Mouse (Mus musculus) liver, embryonic 13.5 days (tissue): ENCODE data around the gene Wnt9b. TPM values are rescaled to one million over a fixed set of nuclear protein-coding genes. Genes with fewer than 3 reads are reported as not detected.

Experiments used
- ATAC-seq: fragments of 200-750 bp; cut with Nextera tagmentation; 2 replicates; pipeline ENCODE4 v1.8.0; 2017; ENCODE audit warnings: low read depth, mild to moderate bottlenecking, moderate number of reproducible peaks, moderate library complexity
- DNase-seq: peaks from one replicate; pipeline ENCODE4 v3.0.0; 2022
- H3K27ac ChIP-seq: fragments of 300-500 bp; sonication (generic); 2 replicates; pipeline ENCODE4 v1.5.1; 2015; ENCODE audit warnings: moderate library complexity, mild to moderate bottlenecking, inconsistent platforms
- H3K27me3 ChIP-seq: fragments of 300-500 bp; sonication (generic); 2 replicates; pipeline ENCODE4 v1.6.1; 2015; ENCODE audit warnings: mild to moderate bottlenecking, inconsistent platforms
- H3K36me3 ChIP-seq: fragments of 300-500 bp; sonication (generic); 2 replicates; pipeline ENCODE4 v1.6.1; 2015; ENCODE audit warnings: mild to moderate bottlenecking, inconsistent platforms
- H3K4me1 ChIP-seq: fragments of 300-500 bp; sonication (generic); replicated peaks from 2 replicates; pipeline ENCODE4 v1.6.1; 2015; ENCODE audit warnings: inconsistent platforms
- H3K4me2 ChIP-seq: fragments of 300-500 bp; sonication (generic); 2 replicates; pipeline ENCODE4 v1.6.1; 2015; ENCODE audit warnings: inconsistent platforms, mild to moderate bottlenecking, moderate library complexity
- H3K4me3 ChIP-seq: fragments of 300-500 bp; sonication (generic); replicated peaks from 2 replicates; pipeline ENCODE4 v1.5.1; 2015; ENCODE audit warnings: mild to moderate bottlenecking, inconsistent platforms
- H3K9ac ChIP-seq: fragments of 300-500 bp; sonication (generic); 2 replicates; pipeline ENCODE4 v1.6.1; 2015; ENCODE audit warnings: mild to moderate bottlenecking, inconsistent platforms
- H3K9me3 ChIP-seq: fragments of 300-500 bp; sonication (generic); replicated peaks from 2 replicates; pipeline ENCODE4 v1.6.1; 2016; ENCODE audit warnings: inconsistent platforms
- WGBS: fragments of 180-500 bp; shearing (Covaris S2); methylation state at CpG from one replicate; pipeline ENCODE4 v1.1.7; 2015; ENCODE audit not compliant: insufficient replicate concordance; 5-methylcytosine and 5-hydroxymethylcytosine counted together
- polyA plus RNA-seq: library from polyadenylated mRNA; unstranded; fragments of >200 nt; fragmentation: Nextera tagmentation; extraction: Ambion mirVana; gene quantifications from 2 replicates; pipeline ENCODE4 v1.2.1, GENCODE M21; 2015

The Wnt9b gene
- 0.02 TPM in 1 of 2 replicates, not detected in the other for polyA plus RNA-seq

- ATAC-seq (no peak), DNase-seq (no peak)
- peak within 1 kb of the TSS; percentile 63 for H3K4me2 ChIP-seq
- no peak within 1 kb of the TSS for H3K27ac ChIP-seq
- H3K4me1 ChIP-seq, result no peaks in the 10 kb centered on the region
- no peak within 1 kb of the TSS for H3K9ac ChIP-seq
- no peaks in the 10 kb centered on the region for H3K9me3 ChIP-seq
- 2% methylated on average over 53 of the region's 68 CpGs for WGBS
- H3K27me3 ChIP-seq, result peaks cover 83% of the 10 kb centered on the region
- peak within 1 kb of the TSS; percentile 46 for H3K4me3 ChIP-seq
- H3K36me3 ChIP-seq, result no peaks in the 10 kb centered on the region
Observed at GRCm38 (mm10) chr11:103749306-103750089, at the start of gene Wnt9b. Wnt9b (minus strand) TSS chr11:103749821.

- Histone ChIP-seq H3K4me3 (no peak overlapping the region), H3K9ac (no peak overlapping the region), H3K9me3 (no peaks in the 10 kb centered on the region), H3K36me3 (no peaks in the 10 kb centered on the region), H3K27ac (no peak overlapping the region), H3K27me3 (peaks cover 48% of the 10 kb centered on the region), H3K4me2 (no peak overlapping the region), H3K4me1 (no peaks in the 10 kb centered on the region)
- DNase-seq, result no peak
- no peak for ATAC-seq
- WGBS, result 38% methylated on average over 5 of the region's 5 CpGs
Observed at GRCm38 (mm10) chr11:103789951-103790350, 40.3 kb upstream of the Wnt9b start.

- Histone ChIP-seq H3K27ac (no peak overlapping the region), H3K4me1 (no peaks in the 10 kb centered on the region), H3K4me3 (no peak overlapping the region), H3K27me3 (peaks cover 41% of the 10 kb centered on the region), H3K9me3 (no peaks in the 10 kb centered on the region), H3K9ac (no peak overlapping the region), H3K4me2 (no peak overlapping the region), H3K36me3 (no peaks in the 10 kb centered on the region)
- WGBS, result 46% methylated on average over 9 of the region's 9 CpGs
- DNase-seq (no peak), ATAC-seq (no peak)
Observed at GRCm38 (mm10) chr11:103780152-103780551, 30.5 kb upstream of the Wnt9b start.

GRCm38 (mm10) chr11:103774228-103774530 is 24.6 kb upstream of the Wnt9b start:
- Histone ChIP-seq H3K9ac (no peak overlapping the region), H3K27me3 (peaks cover 88% of the 10 kb centered on the region), H3K4me3 (peak overlapping the region; percentile 31), H3K36me3 (no peaks in the 10 kb centered on the region), H3K4me2 (peak overlapping the region; percentile 38), H3K9me3 (no peaks in the 10 kb centered on the region), H3K4me1 (peaks cover 12% of the 10 kb centered on the region), H3K27ac (no peak overlapping the region)
- WGBS, result 2% methylated on average over 19 of the region's 19 CpGs
- DNase-seq (no peak), ATAC-seq (no peak)

GRCm38 (mm10) chr11:103773387-103774227 is 24.0 kb upstream of the Wnt9b start, which contains the start of gene Wnt3:
Wnt3 (plus strand) TSS chr11:103774150.
- 2% methylated on average over 60 of the region's 60 CpGs for WGBS
- Histone ChIP-seq H3K4me2 (peak within 1 kb of the TSS; percentile 38), H3K9ac (no peak within 1 kb of the TSS), H3K4me3 (peak within 1 kb of the TSS; percentile 31), H3K36me3 (no peaks in the 10 kb centered on the region), H3K27me3 (peaks cover 93% of the 10 kb centered on the region), H3K4me1 (peaks cover 12% of the 10 kb centered on the region), H3K9me3 (no peaks in the 10 kb centered on the region), H3K27ac (no peak within 1 kb of the TSS)
- no peak for DNase-seq
- ATAC-seq, result no peak

GRCm38 (mm10) chr11:103772505-103773386 is 23.1 kb upstream of the Wnt9b start:
- no peak overlapping the region for H3K9ac ChIP-seq

GRCm38 (mm10) chr11:103771160-103771817 is 21.7 kb upstream of the Wnt9b start:
- H3K4me1 ChIP-seq, result peaks cover 12% of the 10 kb centered on the region
- H3K9ac ChIP-seq, result no peak overlapping the region
- H3K4me3 ChIP-seq, result no peak overlapping the region
- no peaks in the 10 kb centered on the region for H3K9me3 ChIP-seq
- no peak overlapping the region for H3K27ac ChIP-seq
- DNase-seq (no peak), ATAC-seq (no peak)
- peaks cover 83% of the 10 kb centered on the region for H3K27me3 ChIP-seq
- WGBS, result 3% methylated on average over 19 of the region's 19 CpGs
- H3K36me3 ChIP-seq, result no peaks in the 10 kb centered on the region
- H3K4me2 ChIP-seq, result no peak overlapping the region

More at GRCm38 (mm10) chr11:103772505-103773386, 23.1 kb upstream of the Wnt9b start:
- no peak for DNase-seq
- Histone ChIP-seq H3K4me1 (peaks cover 12% of the 10 kb centered on the region), H3K36me3 (no peaks in the 10 kb centered on the region), H3K4me2 (peak overlapping the region; percentile 38), H3K27ac (no peak overlapping the region), H3K27me3 (peaks cover 96% of the 10 kb centered on the region), H3K9me3 (no peaks in the 10 kb centered on the region), H3K4me3 (peak overlapping the region; percentile 31)
- 2% methylated on average over 23 of the region's 23 CpGs for WGBS
- ATAC-seq, result no peak

GRCm38 (mm10) chr11:103765556-103766011 is 16.0 kb upstream of the Wnt9b start:
- ATAC-seq (no peak), DNase-seq (no peak)
- Histone ChIP-seq H3K9ac (no peak overlapping the region), H3K9me3 (no peaks in the 10 kb centered on the region), H3K4me1 (no peaks in the 10 kb centered on the region), H3K27me3 (peaks cover 30% of the 10 kb centered on the region), H3K4me2 (no peak overlapping the region), H3K4me3 (no peak overlapping the region), H3K36me3 (no peaks in the 10 kb centered on the region), H3K27ac (no peak overlapping the region)
- 27% methylated on average over 6 of the region's 6 CpGs for WGBS

- Histone ChIP-seq H3K36me3 (no peaks in the 10 kb centered on the region), H3K4me3 (no peak overlapping the region), H3K9me3 (no peaks in the 10 kb centered on the region), H3K27me3 (peaks cover 21% of the 10 kb centered on the region), H3K4me1 (no peaks in the 10 kb centered on the region), H3K27ac (no peak overlapping the region), H3K9ac (no peak overlapping the region), H3K4me2 (no peak overlapping the region)
- 39% methylated on average over 6 of the region's 6 CpGs for WGBS
- ATAC-seq (no peak), DNase-seq (no peak)
Observed at GRCm38 (mm10) chr11:103764601-103765000, 15.0 kb upstream of the Wnt9b start.

GRCm38 (mm10) chr11:103763410-103764163 is 14.0 kb upstream of the Wnt9b start:
- Histone ChIP-seq H3K4me1 (no peaks in the 10 kb centered on the region), H3K9ac (no peak overlapping the region), H3K27me3 (peaks cover 14% of the 10 kb centered on the region), H3K27ac (no peak overlapping the region), H3K9me3 (no peaks in the 10 kb centered on the region), H3K4me3 (no peak overlapping the region), H3K36me3 (no peaks in the 10 kb centered on the region), H3K4me2 (no peak overlapping the region)
- WGBS, result 13% methylated on average over 10 of the region's 10 CpGs
- no peak for DNase-seq
- ATAC-seq, result no peak
